Mouse (Mus musculus) testis, adult 2 months (tissue): ENCODE results near the gene Adamtsl1. TPM values are rescaled to one million over a fixed set of nuclear protein-coding genes. Genes with fewer than 3 reads are reported as not detected.

Source experiments
- H3K27ac ChIP-seq: fragments of 200-500 bp; 2 replicates; pipeline ENCODE4 v1.5.1; 2012; ENCODE audit warnings: low read depth, low read length; ENCODE audit not compliant: control insufficient read depth, insufficient read depth
- H3K27me3 ChIP-seq: fragments of 200-500 bp; 2 replicates; pipeline ENCODE4 v1.6.1; 2012; ENCODE audit warnings: mild to moderate bottlenecking, low read length, moderate library complexity; ENCODE audit not compliant: control insufficient read depth, insufficient read depth
- H3K36me3 ChIP-seq: fragments of 200-500 bp; 2 replicates; pipeline ENCODE4 v1.6.1; 2012; ENCODE audit warnings: mild to moderate bottlenecking, low read length; ENCODE audit not compliant: control insufficient read depth, insufficient read depth
- H3K4me1 ChIP-seq: fragments of 200-500 bp; 2 replicates; pipeline ENCODE4 v1.6.1; 2012; ENCODE audit warnings: low read length; ENCODE audit not compliant: control insufficient read depth, insufficient read depth
- H3K4me3 ChIP-seq: fragments of 200-500 bp; 2 replicates; pipeline ENCODE4 v1.5.1; 2012; ENCODE audit warnings: low read depth, mild to moderate bottlenecking, low read length, moderate library complexity, mixed read lengths; ENCODE audit not compliant: control insufficient read depth
- CTCF ChIP-seq: fragments of 200-500 bp; IDR thresholded peaks from 2 replicates; pipeline ENCODE4 v1.5.1; 2012; ENCODE audit warnings: low read depth, mild to moderate bottlenecking, inconsistent platforms, low read length, moderate library complexity; ENCODE audit not compliant: control insufficient read depth, insufficient read depth, insufficient replicate concordance
- POLR2A ChIP-seq: fragments of 200-500 bp; IDR thresholded peaks from 2 replicates; pipeline ENCODE4 v1.6.1; 2012; ENCODE audit warnings: low read depth, mild to moderate bottlenecking, inconsistent platforms, low read length, moderate library complexity; ENCODE audit not compliant: control insufficient read depth
- polyA plus RNA-seq: library from polyadenylated mRNA; depleted of rRNA; stranded (reverse); fragments of >200 nt; gene quantifications from 2 replicates; pipeline ENCODE4 v1.2.3, GENCODE M21; 2012

Gene Adamtsl1
- polyA plus RNA-seq, 1 experiment, result 5.2 TPM

DNA sequence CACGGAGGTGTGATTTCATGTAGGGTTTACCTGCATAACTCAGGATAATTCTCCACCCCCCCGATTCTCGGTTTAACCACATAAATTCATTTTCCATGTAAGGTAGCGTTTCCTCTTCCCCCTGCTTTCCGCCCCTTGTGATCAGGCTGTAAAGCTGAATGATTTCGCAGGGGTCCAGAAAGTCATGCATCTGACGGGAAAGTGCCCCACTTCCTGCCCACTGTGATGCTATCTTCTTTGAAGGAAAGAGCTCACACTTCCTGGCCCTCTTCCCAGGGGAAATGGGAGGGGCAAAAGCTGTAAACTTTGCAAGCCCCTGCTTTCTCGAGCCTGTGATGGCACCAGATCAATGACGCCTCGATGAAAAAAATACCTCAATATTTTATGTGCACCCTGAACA is 465.2 kb downstream of the Adamtsl1 start:
- TF ChIP-seq CTCF (no peak), POLR2A (no peak)
- no peak overlapping the region for H3K27ac ChIP-seq

DNA sequence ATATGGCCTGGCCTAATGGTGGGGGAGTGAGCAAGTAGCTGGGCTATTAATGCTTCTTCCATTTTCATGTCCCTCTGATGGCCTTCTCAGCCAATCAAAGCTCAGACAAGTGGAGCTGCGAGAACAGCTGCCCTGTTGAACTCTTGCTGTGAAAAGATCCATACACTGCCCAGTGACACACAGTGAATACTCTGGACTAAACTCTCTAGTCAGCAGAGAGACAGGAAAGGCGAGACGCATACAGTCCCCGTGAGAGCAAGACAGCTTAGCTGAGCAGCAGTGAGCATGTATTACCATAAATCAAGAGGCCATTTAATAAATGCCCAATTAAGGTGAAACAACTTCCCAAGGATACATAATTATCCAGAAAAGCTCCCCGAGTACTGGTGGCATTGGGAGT is 492.6 kb downstream of the Adamtsl1 start:
- H3K27me3 ChIP-seq, result no peaks in the 10 kb centered on the region
- no peaks in the 10 kb centered on the region for H3K4me1 ChIP-seq
- TF ChIP-seq CTCF (no peak), POLR2A (no peak)
- H3K27ac ChIP-seq, result no peak overlapping the region
- no peaks in the 10 kb centered on the region for H3K36me3 ChIP-seq
- H3K4me3 ChIP-seq, result no peak overlapping the region

More for the DNA sequence above, 465.2 kb downstream of the Adamtsl1 start:
- no peaks in the 10 kb centered on the region for H3K4me1 ChIP-seq
- no peak overlapping the region for H3K4me3 ChIP-seq
- no peaks in the 10 kb centered on the region for H3K27me3 ChIP-seq
- no peaks in the 10 kb centered on the region for H3K36me3 ChIP-seq

DNA sequence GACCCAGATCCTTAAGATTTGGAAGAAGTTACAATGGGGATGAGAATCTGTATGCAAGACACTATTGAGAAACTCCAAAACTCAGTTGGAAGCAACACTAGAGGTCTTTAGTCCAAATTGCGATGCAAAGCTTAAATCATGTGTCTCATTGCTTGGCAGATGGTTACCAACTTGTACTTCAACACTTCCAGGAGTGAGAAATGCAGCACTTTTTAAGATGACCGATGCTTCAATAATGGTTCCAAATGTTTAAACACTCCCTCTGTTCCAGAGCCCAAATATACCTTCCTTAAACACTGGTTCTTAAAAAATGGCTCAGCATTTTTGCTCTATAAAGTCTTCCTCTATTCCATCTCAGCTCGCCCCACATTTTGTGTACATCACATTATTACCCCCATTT is 499.7 kb downstream of the Adamtsl1 start:
- H3K4me3 ChIP-seq, result no peak overlapping the region
- TF ChIP-seq CTCF, result no peak
- no peak for TF ChIP-seq POLR2A
- no peaks in the 10 kb centered on the region for H3K36me3 ChIP-seq
- H3K4me1 ChIP-seq, result no peaks in the 10 kb centered on the region
- no peak overlapping the region for H3K27ac ChIP-seq
- H3K27me3 ChIP-seq, result no peaks in the 10 kb centered on the region

DNA sequence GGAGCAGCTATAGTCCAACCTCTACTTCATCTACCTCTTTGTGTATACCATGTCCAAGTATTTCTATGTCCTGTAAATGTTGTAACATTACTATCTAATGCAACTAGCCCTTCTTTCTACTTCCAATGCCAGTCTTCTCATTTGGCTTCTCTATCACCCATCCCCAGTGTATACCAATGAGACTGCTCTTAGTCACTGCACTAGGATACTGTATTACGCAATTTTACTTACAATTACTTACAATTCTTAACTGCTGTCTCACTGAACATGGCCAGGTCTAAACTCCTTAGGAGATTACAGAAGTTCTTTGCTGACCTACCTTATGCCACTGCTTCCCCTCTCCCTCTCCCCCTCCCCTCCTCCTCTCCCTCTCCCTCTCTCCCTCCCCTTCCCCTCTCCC is 505.0 kb downstream of the Adamtsl1 start:
- Histone ChIP-seq H3K36me3 (no peaks in the 10 kb centered on the region), H3K4me3 (no peak overlapping the region), H3K27ac (no peak overlapping the region), H3K4me1 (no peaks in the 10 kb centered on the region), H3K27me3 (no peaks in the 10 kb centered on the region)
- TF ChIP-seq POLR2A (no peak), CTCF (no peak)

DNA sequence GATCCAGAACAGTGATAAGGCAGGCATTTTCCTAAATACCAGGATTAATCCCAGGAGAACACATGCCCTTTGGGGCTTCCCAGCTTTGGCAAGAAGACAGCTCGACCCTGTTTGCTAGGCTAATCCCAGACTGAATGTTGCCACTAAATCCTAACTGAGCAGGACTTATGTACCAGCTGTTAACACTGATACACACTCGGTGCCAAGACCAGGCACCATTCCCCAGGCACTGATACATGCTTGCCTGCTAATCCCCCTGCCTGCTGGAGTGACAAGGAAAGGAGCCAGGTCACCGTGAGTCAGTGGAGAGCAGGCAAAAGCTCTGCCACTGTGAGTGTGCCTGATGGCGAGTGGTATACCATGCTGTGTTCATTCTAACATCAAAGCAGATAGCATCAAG is 505.6 kb downstream of the Adamtsl1 start:
- Histone ChIP-seq H3K4me1 (no peaks in the 10 kb centered on the region), H3K27me3 (no peaks in the 10 kb centered on the region), H3K27ac (no peak overlapping the region), H3K4me3 (no peak overlapping the region), H3K36me3 (no peaks in the 10 kb centered on the region)
- TF ChIP-seq POLR2A (no peak), CTCF (no peak)

DNA sequence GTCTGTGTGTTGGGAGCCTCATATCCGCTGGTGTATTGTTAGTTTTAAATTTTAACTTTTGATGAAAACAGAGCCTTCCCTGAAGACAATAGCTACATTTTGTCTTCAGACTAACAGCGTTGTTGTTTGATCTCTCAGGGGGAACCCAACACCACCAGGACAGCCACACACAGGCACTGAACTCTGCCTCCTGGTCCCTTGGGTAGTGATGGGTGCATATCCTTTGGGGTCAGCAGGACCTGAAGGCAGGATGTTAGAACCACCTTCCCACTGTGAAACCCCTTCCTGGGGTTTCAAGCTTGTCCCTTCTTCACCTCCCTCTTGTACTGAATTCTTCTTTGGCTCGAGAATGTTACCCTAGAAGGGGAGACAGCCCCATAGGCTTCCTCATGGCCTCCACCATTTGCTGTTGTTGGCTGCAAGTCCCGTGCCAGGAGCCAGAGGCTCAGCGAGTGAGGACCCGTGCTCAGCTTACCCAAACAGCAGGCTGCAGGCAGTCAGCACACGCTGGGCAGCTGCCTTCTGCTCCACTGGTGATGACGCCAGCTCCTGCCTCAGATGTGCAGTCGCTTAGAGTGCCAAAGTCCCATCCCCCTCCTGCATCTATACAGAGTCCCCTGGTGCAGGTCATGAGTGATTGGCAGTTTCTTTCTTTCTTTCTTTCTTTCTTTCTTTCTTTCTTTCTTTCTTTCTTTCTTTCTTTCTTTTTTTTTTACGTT is 506.6 kb downstream of the Adamtsl1 start:
- H3K4me1 ChIP-seq, result no peaks in the 10 kb centered on the region; the same call in 1 of the 2 replicates
- TF ChIP-seq POLR2A (no peak), CTCF (no peak)
- H3K27ac ChIP-seq, result no peak overlapping the region
- H3K36me3 ChIP-seq, result no peaks in the 10 kb centered on the region
- H3K4me3 ChIP-seq, result no peak overlapping the region
- H3K27me3 ChIP-seq, result no peaks in the 10 kb centered on the region

DNA sequence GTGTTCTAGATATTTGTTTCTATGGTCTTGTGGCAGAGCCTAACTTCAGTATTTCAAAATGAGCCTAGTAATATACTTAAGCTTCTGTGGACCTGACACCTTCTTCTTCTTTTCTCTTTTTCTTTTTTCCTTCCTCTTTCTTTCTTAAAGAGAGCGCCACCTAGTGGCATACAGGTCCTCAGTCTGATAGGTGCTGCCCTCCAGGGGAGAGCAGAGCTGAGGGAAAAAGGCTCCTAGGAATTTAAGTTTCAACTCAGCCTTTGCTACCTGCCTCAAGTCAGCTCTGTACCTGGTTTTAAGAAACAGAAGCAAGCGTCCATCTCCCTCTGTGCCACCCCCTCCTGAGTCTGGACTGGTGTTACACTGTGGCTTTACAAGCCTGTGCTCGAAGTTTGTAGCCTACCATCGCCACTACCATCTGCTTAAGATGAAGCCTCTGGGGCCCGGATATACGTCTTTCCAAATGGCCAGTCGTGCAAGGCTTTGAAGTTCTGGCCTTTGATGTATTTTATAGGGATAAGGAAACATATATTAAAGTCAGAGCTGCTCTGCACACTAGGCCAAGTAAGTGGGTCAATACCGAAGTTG is 510.7 kb downstream of the Adamtsl1 start:
- H3K27me3 ChIP-seq, result no peaks in the 10 kb centered on the region
- no peaks in the 10 kb centered on the region for H3K36me3 ChIP-seq
- H3K27ac ChIP-seq, result no peak overlapping the region
- no peak overlapping the region for H3K4me3 ChIP-seq
- no peaks in the 10 kb centered on the region; the same call in 1 of the 2 replicates for H3K4me1 ChIP-seq
- TF ChIP-seq CTCF, result peak; percentile 36; the same call in 1 of the 2 replicates
- no peak for TF ChIP-seq POLR2A
